Mouse (Mus musculus) gastrocnemius, postnatal 36 days (tissue): ENCODE measurements around the gene Abhd13. TPM values are rescaled to one million over a fixed set of nuclear protein-coding genes. Genes with fewer than 3 reads are reported as not detected.

Source experiments
- DNase-seq, 2 experiments: peaks; one replicate each; pipeline ENCODE4 v3.0.0; 2022
- intact Hi-C: fragments of 180-260 bp; cut with DNase I; formaldehyde crosslinking; loops from one replicate; pipeline ENCODE4 v1.15.1; 2025
- total RNA-seq, 2 experiments: library from RNA; stranded (reverse); gene quantifications; 2 replicates each; pipeline ENCODE4 v1.2.3; 2021

Gene Abhd13
- total RNA-seq, 2 experiments from 2014 or later: 6.8 to 8.1 TPM

GRCm38 (mm10) chr8:10006986-10007659 is 29.6 kb downstream of the Abhd13 start:
- no peak for DNase-seq

GRCm38 (mm10) chr8:10007660-10008028 is 30.1 kb downstream of the Abhd13 start:
- intact Hi-C loops: no loop called here
- DNase-seq: no peak

More at GRCm38 (mm10) chr8:10006986-10007659, 29.6 kb downstream of the Abhd13 start:
- intact Hi-C loops: no loop called here

- intact Hi-C loops: no loop called here
- DNase-seq: no peak
Measured at GRCm38 (mm10) chr8:10016252-10016651, 38.7 kb downstream of the Abhd13 start.

GRCm38 (mm10) chr8:10017231-10017630 is 39.7 kb downstream of the Abhd13 start:
- intact Hi-C loops: no loop called here
- no peak for DNase-seq

GRCm38 (mm10) chr8:10030320-10031060 is 53.0 kb downstream of the Abhd13 start:
- intact Hi-C loops: no loop called here
- DNase-seq: no peak

GRCm38 (mm10) chr8:10031177-10031576 is 53.7 kb downstream of the Abhd13 start:
- no peak for DNase-seq
- intact Hi-C loops: no loop called here

- intact Hi-C loops: loop anchor here (5.0 kb wide), 2 partner anchors 181 to 361 kb away; no protein-coding TSS in a partner anchor
- no peak for DNase-seq
Measured at GRCm38 (mm10) chr8:10040866-10041265, 63.4 kb downstream of the Abhd13 start.

Other genes with a start within 250 kb of the Abhd13 start
- gene Fam155a, start 206.5 kb upstream of the Abhd13 start, total RNA-seq: not detected
- gene Gm10217, start 113.5 kb upstream of the Abhd13 start, total RNA-seq: not detected
- 1 to 10 TPM; 2.8 to 3.4 TPM for gene Lig4, start within 50 bp of the Abhd13 start, total RNA-seq
- gene Tnfsf13b, start 28.8 kb downstream of the Abhd13 start, total RNA-seq: 1 to 10 TPM in 1 of 2 experiments, under 1 TPM in 1; 0.56 to 1.2 TPM
- gene Myo16, start 176.2 kb downstream of the Abhd13 start, total RNA-seq: under 1 TPM; 0.31 to 0.86 TPM